ENCODE assay signal across 9 mouse cellular contexts in the genomic region with DNA sequence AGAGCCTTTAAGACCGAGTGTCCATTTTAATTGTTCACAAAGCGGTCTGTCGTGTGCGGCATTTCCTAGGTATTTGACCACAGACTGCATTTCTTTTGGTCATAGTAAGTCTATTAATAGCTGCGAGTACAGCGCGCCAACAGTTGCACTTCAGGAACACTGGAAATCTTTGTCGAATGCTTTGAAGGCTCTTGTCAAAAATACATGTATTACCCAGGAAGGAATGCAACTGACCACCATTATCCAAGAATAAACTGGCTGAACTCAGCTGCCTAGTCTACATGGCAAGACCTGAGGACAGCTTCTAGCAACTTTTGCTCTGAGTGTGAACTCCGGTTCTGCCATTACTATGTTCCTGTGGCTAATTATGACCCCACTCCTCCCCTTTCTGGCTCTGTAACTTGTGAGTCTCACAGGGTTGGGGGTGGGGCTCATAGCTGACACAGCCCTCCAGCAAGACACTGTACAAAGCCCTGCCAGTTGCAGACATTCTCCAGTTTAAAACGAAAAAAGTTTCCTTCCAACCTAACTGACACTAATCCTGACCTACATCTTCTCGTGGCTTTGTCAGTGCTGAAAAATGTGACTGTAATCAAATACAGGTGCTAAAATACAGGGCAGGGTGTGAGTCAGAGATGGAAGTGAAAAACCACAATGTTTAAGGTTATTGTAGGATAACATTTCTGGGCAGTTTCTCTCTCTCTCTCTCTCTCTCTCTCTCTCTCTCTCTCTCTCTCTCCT.
DNase-seq lines count a peak whose midpoint lies in the region; ATAC-seq and TF ChIP-seq lines count a peak whose summit lies in the region.
"Had no signal": no experiment of that assay in that cellular context is flagged by ENCODE, and none has a peak within 500 bp of the region (broad histone marks: within the 10 kb centered on the region; RNA-seq: fewer than 3 reads in every experiment).

No protein-coding gene starts in this region.

- no peak overlapping the region for H3K9ac ChIP-seq in kidney, postnatal 0 days (ENCODE audit: low read depth, low read length)
- H3K9ac ChIP-seq in liver, embryonic 13.5 days, result peak overlapping the region; percentile 37
- no peak overlapping the region for H3K9ac ChIP-seq in midbrain, embryonic 14.5 days (replicated peaks; ENCODE audit: low read length)

- no peaks in the 10 kb centered on the region for H3K36me3 ChIP-seq in kidney, postnatal 0 days (ENCODE audit: insufficient read depth, low read length)
- H3K36me3 ChIP-seq in liver, embryonic 13.5 days, result no peaks in the 10 kb centered on the region
- H3K36me3 ChIP-seq in midbrain, embryonic 14.5 days (ENCODE audit: control insufficient read depth, insufficient read depth, low read length), result no peaks in the 10 kb centered on the region

- no peak overlapping the region for H3K4me3 ChIP-seq in kidney, postnatal 0 days (replicated peaks; ENCODE audit: low read depth, low read length)
- peak overlapping the region; percentile 5; the same call in 1 of the 2 replicates for H3K4me3 ChIP-seq in liver, embryonic 13.5 days (replicated peaks)
- H3K4me3 ChIP-seq in midbrain, embryonic 14.5 days (replicated peaks; ENCODE audit: low read depth, low read length), result no peak overlapping the region

- TF ChIP-seq CTCF in kidney, postnatal 0 days (IDR thresholded peaks at IDR 0.05; ENCODE audit: low read depth), result no peak

- peak overlapping the region; percentile 34 for H3K4me2 ChIP-seq in kidney, postnatal 0 days (ENCODE audit: low read length)
- H3K4me2 ChIP-seq in liver, embryonic 13.5 days, result peak overlapping the region; percentile 44
- H3K4me2 ChIP-seq in midbrain, embryonic 14.5 days (ENCODE audit: low read length), result no peak overlapping the region

- no peaks in the 10 kb centered on the region for H3K27me3 ChIP-seq in kidney, postnatal 0 days (ENCODE audit: insufficient read depth, low read length)
- H3K27me3 ChIP-seq in liver, embryonic 13.5 days, result no peaks in the 10 kb centered on the region
- H3K27me3 ChIP-seq in midbrain, embryonic 14.5 days (ENCODE audit: control insufficient read depth, insufficient read depth, low read length), result no peaks in the 10 kb centered on the region

- WGBS in kidney, postnatal 0 days, result 58% methylated on average over 11 of the region's 11 CpGs
- WGBS in liver, embryonic 13.5 days (ENCODE audit: insufficient replicate concordance), result 16% methylated on average over 11 of the region's 11 CpGs
- WGBS in midbrain, embryonic 14.5 days, result 90% methylated on average over 11 of the region's 11 CpGs

- peak; percentile 15 for DNase-seq in kidney, postnatal 0 days (ENCODE audit: low spot score)
- no peak for DNase-seq in kidney, postnatal 10 days
- DNase-seq in fibroblast of lung, adult 2 months (ENCODE audit: low read depth), result peak; percentile 54
- DNase-seq in liver, embryonic 13.5 days, result no peak
- peak; percentile 63 for DNase-seq in thymus, postnatal 25 days
- DNase-seq in right cerebral cortex, postnatal 10 days (ENCODE audit: low spot score in 2 of 2), result no peak
- DNase-seq in midbrain, embryonic 14.5 days, result no peak
- no peak for DNase-seq in cerebellum, adult 9-11 months

- ATAC-seq in kidney, postnatal 0 days (replicated peaks; ENCODE audit: low FRiP score, low read depth), result no peak
- ATAC-seq in liver, embryonic 13.5 days (ENCODE audit: low read depth), result no peak
- no peak for ATAC-seq in midbrain, embryonic 14.5 days (ENCODE audit: low FRiP score, low TSS enrichment)
- ATAC-seq: hindbrain, postnatal 0 days had no signal

- H3K4me1 ChIP-seq in kidney, postnatal 0 days (replicated peaks; ENCODE audit: insufficient read depth, low read length), result no peaks in the 10 kb centered on the region
- peaks cover 78% of the 10 kb centered on the region for H3K4me1 ChIP-seq in liver, embryonic 13.5 days (replicated peaks)
- no peaks in the 10 kb centered on the region for H3K4me1 ChIP-seq in midbrain, embryonic 14.5 days (ENCODE audit: control insufficient read depth, insufficient read depth, low read length)

- H3K9me3 ChIP-seq in kidney, postnatal 0 days (replicated peaks; ENCODE audit: low read length), result no peaks in the 10 kb centered on the region
- H3K9me3 ChIP-seq in liver, embryonic 13.5 days (replicated peaks), result no peaks in the 10 kb centered on the region
- H3K9me3 ChIP-seq in midbrain, embryonic 14.5 days (ENCODE audit: control insufficient read depth, low read length), result no peaks in the 10 kb centered on the region

- H3K27ac ChIP-seq in kidney, postnatal 0 days, result no peak overlapping the region
- H3K27ac ChIP-seq in liver, embryonic 13.5 days, result peak overlapping the region; percentile 40; the same call in 1 of the 2 replicates
- H3K27ac ChIP-seq in midbrain, embryonic 14.5 days (replicated peaks; ENCODE audit: low read depth, low read length), result no peak overlapping the region
- H3K27ac ChIP-seq: hindbrain, postnatal 0 days had no signal

Comparison
In these comparisons a context has a peak if more than half of its experiments do, and no peak if none do; other contexts are left out.
1. DNase-seq: peak in kidney, postnatal 0 days (single experiment), fibroblast of lung, adult 2 months (single experiment) and thymus, postnatal 25 days (single experiment); none in kidney, postnatal 10 days (single experiment), liver, embryonic 13.5 days (single experiment), right cerebral cortex, postnatal 10 days (0 of 2), midbrain, embryonic 14.5 days (single experiment) and cerebellum, adult 9-11 months (single experiment).